Mouse (Mus musculus): ENCODE results near the gene Picalm. TPM values are rescaled to one million over a fixed set of nuclear protein-coding genes. Genes with fewer than 3 reads are reported as not detected.

Gene Picalm
- total RNA-seq, 2 experiments from 2014 or later = 800 to 1,102 TPM

Other genes starting within 250 kb of the Picalm start
- not detected in 2 replicates for gene Ccdc81, start 226.6 kb upstream of the Picalm start, total RNA-seq (2015; ENCODE audit: low replicate concordance)
- gene Ccdc81, start 226.6 kb upstream of the Picalm start, total RNA-seq (2017; ENCODE audit: low replicate concordance) = not detected in 2 replicates
- gene Hikeshi, start 189.0 kb upstream of the Picalm start, total RNA-seq (2015; ENCODE audit: low replicate concordance) = 4.4 and 9.0 TPM in 2 replicates
- gene Hikeshi, start 189.0 kb upstream of the Picalm start, total RNA-seq (2017; ENCODE audit: low replicate concordance) = 16.9 and 74.1 TPM in 2 replicates
- 55.8 and 69.2 TPM in 2 replicates for gene Eed, start 149.2 kb upstream of the Picalm start, total RNA-seq (2015; ENCODE audit: low replicate concordance)
- 48.7 and 51.6 TPM in 2 replicates for gene Eed, start 149.2 kb upstream of the Picalm start, total RNA-seq (2017; ENCODE audit: low replicate concordance)
- not detected in 2 replicates for gene Ccdc83, start 135.6 kb downstream of the Picalm start, total RNA-seq (2015; ENCODE audit: low replicate concordance)
- not detected in 2 replicates for gene Ccdc83, start 135.6 kb downstream of the Picalm start, total RNA-seq (2017; ENCODE audit: low replicate concordance)
- 0.38 and 0.63 TPM in 2 replicates for gene Sytl2, start 172.0 kb downstream of the Picalm start, total RNA-seq (2015; ENCODE audit: low replicate concordance)
- 1.5 and 2.1 TPM in 2 replicates for gene Sytl2, start 172.0 kb downstream of the Picalm start, total RNA-seq (2017; ENCODE audit: low replicate concordance)